Mouse (Mus musculus) hindbrain, embryonic 12.5 days (tissue): Measurements from ENCODE around the gene Acpp. TPM values are rescaled to one million over a fixed set of nuclear protein-coding genes. Genes with fewer than 3 reads are reported as not detected.

Experiments
- ATAC-seq: fragments of 200-750 bp; cut with Nextera tagmentation; 2 replicates; pipeline ENCODE4 v1.8.0; 2017; ENCODE audit warnings: moderate TSS enrichment; ENCODE audit not compliant: low FRiP score
- H3K27ac ChIP-seq: fragments of 300-500 bp; sonication (generic); 2 replicates; pipeline ENCODE4 v1.5.1; 2016; ENCODE audit warnings: mild to moderate bottlenecking
- H3K27me3 ChIP-seq: fragments of 300-500 bp; sonication (generic); 2 replicates; pipeline ENCODE4 v1.6.1; 2016; ENCODE audit warnings: mild to moderate bottlenecking
- H3K36me3 ChIP-seq: fragments of 300-500 bp; sonication (generic); 2 replicates; pipeline ENCODE4 v1.6.1; 2016; ENCODE audit warnings: mild to moderate bottlenecking
- H3K4me1 ChIP-seq: fragments of 300-500 bp; sonication (generic); 2 replicates; pipeline ENCODE4 v1.6.1; 2016
- H3K4me2 ChIP-seq: fragments of 300-500 bp; sonication (generic); replicated peaks from 2 replicates; pipeline ENCODE4 v1.6.1; 2016; ENCODE audit warnings: mild to moderate bottlenecking
- H3K4me3 ChIP-seq: fragments of 300-500 bp; sonication (generic); 2 replicates; pipeline ENCODE4 v1.5.1; 2016; ENCODE audit warnings: mild to moderate bottlenecking
- H3K9ac ChIP-seq: fragments of 300-500 bp; sonication (generic); 2 replicates; pipeline ENCODE4 v1.6.1; 2016; ENCODE audit warnings: mild to moderate bottlenecking, moderate library complexity
- H3K9me3 ChIP-seq: fragments of 300-500 bp; sonication (generic); replicated peaks from 2 replicates; pipeline ENCODE4 v1.6.1; 2016; ENCODE audit warnings: mild to moderate bottlenecking
- WGBS: fragments of 180-500 bp; shearing (Covaris S2); methylation state at CpG from one replicate; pipeline ENCODE4 v1.1.7; 2016; 5-methylcytosine and 5-hydroxymethylcytosine counted together
- polyA plus RNA-seq: library from polyadenylated mRNA; unstranded; fragments of >200 nt; fragmentation: Nextera tagmentation; extraction: Ambion mirVana; gene quantifications from 2 replicates; pipeline ENCODE4 v1.2.1, GENCODE M21; 2016

Acpp gene
- polyA plus RNA-seq, 1 experiment from 2014 or later = 0.58 TPM

- Histone ChIP-seq H3K4me3 (peak within 1 kb of the TSS; percentile 68), H3K4me1 (peaks cover 17% of the 10 kb centered on the region), H3K27ac (peak within 1 kb of the TSS; percentile 83), H3K36me3 (no peaks in the 10 kb centered on the region), H3K4me2 (peak within 1 kb of the TSS; percentile 65), H3K27me3 (no peaks in the 10 kb centered on the region), H3K9me3 (no peaks in the 10 kb centered on the region), H3K9ac (peak within 1 kb of the TSS; percentile 92)
- WGBS = 1% methylated on average over 49 of the region's 60 CpGs
- ATAC-seq = peak; percentile 98
Observed at GRCm38 (mm10) chr9:104262823-104263352, 74.7 kb downstream of the Acpp start, which contains the start of gene Dnajc13. TSS of gene Dnajc13 (minus strand) at chr9:104262930.

DNA sequence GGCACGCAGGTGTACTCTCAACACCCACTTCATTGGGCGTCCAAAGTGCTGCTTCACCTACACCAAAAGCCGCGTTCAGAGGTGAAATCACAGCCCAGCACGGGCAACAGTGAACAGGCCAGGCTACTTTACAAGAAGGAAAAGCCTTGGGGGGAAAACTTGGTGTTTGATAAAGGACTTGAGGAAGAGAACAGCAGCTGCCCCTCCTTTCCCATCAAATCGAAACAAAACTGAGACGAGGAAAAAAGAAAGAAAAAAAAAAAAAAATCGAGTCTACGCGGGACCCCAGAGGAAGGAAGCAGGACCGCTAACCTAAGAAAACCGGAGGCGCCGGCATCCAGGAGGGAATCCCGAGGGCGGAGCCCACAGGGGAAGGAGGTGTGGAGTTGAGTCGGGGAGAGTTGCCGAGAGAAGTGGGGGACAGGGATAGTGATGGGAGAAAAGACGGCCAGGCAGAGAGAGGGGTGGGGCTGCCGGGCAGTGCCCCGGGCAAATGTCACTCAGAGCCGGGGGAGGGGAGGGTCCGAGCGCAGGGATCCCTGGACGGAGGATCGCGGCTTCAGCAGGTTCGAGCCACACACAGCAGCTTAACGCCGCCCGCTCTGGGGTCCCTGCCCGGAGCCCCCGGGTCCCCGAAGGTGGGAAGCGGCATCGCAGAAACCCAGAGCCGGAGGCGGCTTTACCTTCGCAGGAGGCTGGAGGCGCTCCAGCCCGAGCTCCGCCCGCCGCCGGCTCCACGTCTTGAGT lies 75.4 kb downstream of the Acpp start:
- Histone ChIP-seq H3K27ac (peak overlapping the region; percentile 83), H3K9ac (peak overlapping the region; percentile 92), H3K4me3 (peak overlapping the region; percentile 68), H3K27me3 (no peaks in the 10 kb centered on the region), H3K4me1 (peaks cover 19% of the 10 kb centered on the region), H3K4me2 (peak overlapping the region; percentile 65), H3K9me3 (no peaks in the 10 kb centered on the region), H3K36me3 (no peaks in the 10 kb centered on the region)
- peak; percentile 72 for ATAC-seq
- WGBS = under 1% methylated on average over 45 of the region's 46 CpGs

GRCm38 (mm10) chr9:104260306-104260705 lies 77.2 kb downstream of the Acpp start:
- H3K9ac ChIP-seq = no peak overlapping the region
- no peak overlapping the region for H3K4me3 ChIP-seq
- H3K9me3 ChIP-seq = no peaks in the 10 kb centered on the region
- 70% methylated on average over 4 of the region's 4 CpGs for WGBS
- H3K36me3 ChIP-seq = no peaks in the 10 kb centered on the region
- H3K4me1 ChIP-seq = peaks cover 21% of the 10 kb centered on the region
- H3K27me3 ChIP-seq = no peaks in the 10 kb centered on the region
- H3K27ac ChIP-seq = no peak overlapping the region
- 0 out of 2 replicates have a peak overlapping the region, but pooled peaks have one; percentile 1 for H3K4me2 ChIP-seq
- ATAC-seq = no peak

DNA sequence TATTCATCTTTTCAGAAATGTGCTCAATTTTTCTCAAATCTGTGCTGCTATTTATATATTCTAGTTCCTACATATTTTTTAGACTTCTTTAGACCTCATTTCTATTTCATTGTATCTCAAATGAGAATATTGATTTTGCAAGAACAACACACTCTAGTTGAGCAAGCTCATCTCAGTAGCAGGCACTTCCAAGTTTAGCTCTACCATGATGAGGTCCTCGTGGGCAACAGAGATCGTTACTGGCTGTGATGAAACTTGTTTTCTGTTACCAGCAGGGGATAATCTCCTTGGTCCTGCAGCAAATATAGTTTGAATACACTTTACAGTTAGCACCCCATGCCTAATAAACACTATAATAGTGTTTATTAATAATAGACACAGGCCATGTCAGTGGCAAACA lies 81.5 kb downstream of the Acpp start:
- Histone ChIP-seq H3K4me2 (no peak overlapping the region), H3K4me1 (peaks cover 14% of the 10 kb centered on the region), H3K36me3 (no peaks in the 10 kb centered on the region), H3K4me3 (no peak overlapping the region), H3K27me3 (no peaks in the 10 kb centered on the region), H3K9ac (no peak overlapping the region), H3K27ac (no peak overlapping the region), H3K9me3 (no peaks in the 10 kb centered on the region)
- WGBS = 71% methylated on average over 2 of the region's 2 CpGs
- ATAC-seq = no peak

GRCm38 (mm10) chr9:104254408-104255180 lies 83.0 kb downstream of the Acpp start:
- no peak for ATAC-seq
- Histone ChIP-seq H3K27ac (no peak overlapping the region), H3K9ac (no peak overlapping the region), H3K27me3 (no peaks in the 10 kb centered on the region), H3K4me3 (no peak overlapping the region), H3K4me2 (no peak overlapping the region), H3K36me3 (no peaks in the 10 kb centered on the region), H3K9me3 (no peaks in the 10 kb centered on the region), H3K4me1 (peaks cover 4% of the 10 kb centered on the region; the same call in 1 of the 2 replicates)
- WGBS = 76% methylated on average over 9 of the region's 9 CpGs

DNA sequence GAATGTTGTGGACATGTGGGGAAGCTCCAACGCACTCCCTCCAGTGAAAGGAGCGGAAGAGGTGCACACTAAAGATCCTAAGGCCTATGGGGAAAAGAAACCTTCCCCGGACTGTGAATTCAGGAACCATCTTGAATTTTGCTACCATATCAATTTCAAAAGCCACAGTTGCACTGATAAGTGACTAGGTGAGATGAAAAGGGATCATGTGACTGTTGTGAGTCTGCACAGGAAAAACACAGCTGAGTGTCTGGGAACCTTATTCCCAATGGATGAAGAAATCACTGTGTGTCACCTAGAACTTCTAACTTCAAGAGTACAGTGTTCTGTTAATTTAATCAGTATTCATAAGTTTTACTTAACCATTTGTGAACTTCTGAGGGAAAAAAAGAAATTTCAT lies 84.9 kb downstream of the Acpp start:
- no peak for ATAC-seq
- no peak overlapping the region for H3K4me2 ChIP-seq
- no peak overlapping the region for H3K4me3 ChIP-seq
- H3K27me3 ChIP-seq = no peaks in the 10 kb centered on the region
- H3K27ac ChIP-seq = no peak overlapping the region
- no peak overlapping the region for H3K9ac ChIP-seq
- peaks cover 4% of the 10 kb centered on the region; the same call in 1 of the 2 replicates for H3K4me1 ChIP-seq
- no peaks in the 10 kb centered on the region for H3K9me3 ChIP-seq
- 88% methylated on average over 3 of the region's 3 CpGs for WGBS
- no peaks in the 10 kb centered on the region for H3K36me3 ChIP-seq

DNA sequence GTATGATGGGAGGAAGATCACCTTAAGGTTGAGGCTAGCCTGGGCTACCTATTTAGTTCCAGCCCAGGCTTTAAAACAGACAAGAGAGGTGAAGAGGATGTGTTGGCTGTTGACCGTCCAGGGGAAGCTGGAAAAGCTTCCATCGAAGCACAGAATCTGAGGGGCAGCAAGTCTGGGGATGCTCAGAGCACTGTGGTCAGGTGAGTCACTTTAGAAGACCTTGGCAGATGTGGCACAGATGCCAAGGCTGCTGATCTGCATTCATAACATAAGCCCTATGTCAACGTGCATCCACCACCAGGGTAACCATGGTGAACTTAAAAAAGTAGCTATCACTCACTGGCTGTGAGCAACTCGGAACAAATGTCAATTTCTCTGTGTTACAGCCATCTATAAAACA lies 85.9 kb downstream of the Acpp start:
- Histone ChIP-seq H3K27ac (no peak overlapping the region), H3K36me3 (peaks cover 3% of the 10 kb centered on the region; the same call in 1 of the 2 replicates), H3K4me1 (no peaks in the 10 kb centered on the region), H3K9ac (no peak overlapping the region), H3K9me3 (no peaks in the 10 kb centered on the region), H3K4me3 (no peak overlapping the region), H3K4me2 (no peak overlapping the region), H3K27me3 (no peaks in the 10 kb centered on the region)
- 85% methylated on average over 4 of the region's 4 CpGs for WGBS
- ATAC-seq = no peak

DNA sequence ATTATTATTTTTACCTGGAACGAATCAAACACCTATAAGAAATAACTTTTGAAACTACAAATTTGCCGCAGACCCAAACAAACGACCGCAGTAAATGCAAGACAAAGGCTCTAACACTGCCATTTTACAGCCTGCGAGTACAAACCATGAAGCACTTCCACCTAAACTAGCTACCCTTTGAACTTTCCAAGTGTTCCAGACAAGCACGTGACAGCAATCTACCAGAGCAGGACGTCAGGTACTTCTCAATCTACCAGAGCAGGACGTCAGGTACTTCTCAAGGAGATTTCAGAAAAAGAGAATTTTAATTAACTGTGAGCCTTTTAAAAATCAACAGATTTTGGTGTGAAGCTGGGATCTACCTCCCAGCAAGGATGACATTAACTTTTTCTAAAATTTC lies 86.4 kb downstream of the Acpp start:
- no peak for ATAC-seq
- Histone ChIP-seq H3K27ac (no peak overlapping the region), H3K36me3 (peaks cover 9% of the 10 kb centered on the region; the same call in 1 of the 2 replicates), H3K9ac (no peak overlapping the region), H3K4me1 (no peaks in the 10 kb centered on the region), H3K4me3 (no peak overlapping the region), H3K4me2 (no peak overlapping the region), H3K9me3 (no peaks in the 10 kb centered on the region), H3K27me3 (no peaks in the 10 kb centered on the region)
- 91% methylated on average over 8 of the region's 8 CpGs for WGBS

DNA sequence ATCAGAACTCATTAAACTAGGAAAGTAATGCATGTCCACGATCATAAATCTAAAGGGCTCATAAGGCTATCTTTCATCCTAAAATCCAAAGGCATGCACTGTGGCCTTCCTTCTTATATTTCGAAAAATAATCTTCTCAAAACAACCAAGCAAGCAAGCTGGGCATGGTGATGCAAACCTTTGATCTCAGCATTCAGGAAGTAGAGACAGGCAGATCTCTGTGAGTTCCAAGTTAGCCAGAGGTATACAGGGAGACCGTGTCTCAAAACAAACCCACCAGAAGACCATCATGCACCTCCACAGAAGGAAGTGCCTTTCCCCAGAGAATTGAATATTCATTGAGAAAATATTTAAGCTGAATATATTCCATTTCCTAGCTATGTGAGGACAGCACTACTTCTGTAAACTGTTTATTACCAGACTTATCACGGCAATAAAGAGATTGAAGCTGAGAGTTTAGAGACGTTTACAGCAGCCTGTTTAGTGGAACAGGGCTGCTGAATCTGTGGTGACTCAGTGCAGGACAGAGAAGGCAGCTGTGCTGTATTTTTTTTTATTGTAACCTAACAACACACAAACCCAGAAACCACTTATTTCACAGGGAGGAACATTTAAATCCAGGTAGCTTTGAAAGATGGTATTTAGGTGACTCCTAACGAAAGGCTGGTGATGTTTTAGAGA lies 90.1 kb downstream of the Acpp start:
- 84% methylated on average over 6 of the region's 6 CpGs for WGBS
- H3K4me2 ChIP-seq = no peak overlapping the region
- no peaks in the 10 kb centered on the region for H3K27me3 ChIP-seq
- H3K9ac ChIP-seq = no peak overlapping the region
- H3K9me3 ChIP-seq = no peaks in the 10 kb centered on the region
- no peak for ATAC-seq
- H3K4me1 ChIP-seq = no peaks in the 10 kb centered on the region
- H3K4me3 ChIP-seq = no peak overlapping the region
- no peak overlapping the region for H3K27ac ChIP-seq
- peaks cover 18% of the 10 kb centered on the region; the same call in 1 of the 2 replicates for H3K36me3 ChIP-seq

DNA sequence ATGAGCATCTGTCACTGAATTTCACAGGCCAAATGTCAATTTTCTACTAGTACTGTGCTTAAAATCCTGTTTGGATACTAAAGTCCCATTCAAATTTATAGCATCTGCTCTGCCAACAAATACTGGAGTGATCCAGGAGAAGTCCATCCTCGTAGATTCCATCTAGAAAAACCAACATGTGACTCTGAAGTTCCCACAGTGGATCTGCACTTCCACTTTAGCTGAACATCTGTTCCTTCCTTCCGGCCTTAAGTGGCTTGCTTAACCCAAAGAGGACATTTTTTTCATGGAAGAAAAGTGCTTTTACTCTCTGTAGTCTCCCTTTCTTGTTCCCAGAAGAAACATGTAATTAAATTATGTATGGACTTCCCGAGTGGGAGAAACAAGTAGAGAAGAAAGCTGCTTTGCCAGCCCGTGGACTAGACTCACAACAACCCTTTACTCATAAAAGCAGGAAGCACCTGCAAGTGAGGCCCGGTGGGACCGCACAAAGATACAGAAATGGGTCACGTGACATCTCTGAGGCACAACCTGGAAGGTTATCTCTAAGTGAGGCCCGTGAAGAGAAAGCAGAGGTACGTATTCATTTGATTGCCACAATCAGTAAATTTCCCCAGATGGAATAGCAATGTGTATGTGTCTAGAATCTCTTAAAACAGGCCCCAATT lies 93.6 kb downstream of the Acpp start:
- WGBS = 90% methylated on average over 9 of the region's 9 CpGs
- H3K9ac ChIP-seq = no peak overlapping the region
- H3K4me2 ChIP-seq = no peak overlapping the region
- H3K36me3 ChIP-seq = peaks cover 27% of the 10 kb centered on the region
- H3K27me3 ChIP-seq = no peaks in the 10 kb centered on the region
- H3K4me1 ChIP-seq = no peaks in the 10 kb centered on the region
- no peak overlapping the region for H3K27ac ChIP-seq
- H3K9me3 ChIP-seq = no peaks in the 10 kb centered on the region
- H3K4me3 ChIP-seq = no peak overlapping the region
- no peak for ATAC-seq

GRCm38 (mm10) chr9:104240146-104240545 lies 97.4 kb downstream of the Acpp start:
- no peak for ATAC-seq
- Histone ChIP-seq H3K4me2 (no peak overlapping the region), H3K9ac (no peak overlapping the region), H3K9me3 (no peaks in the 10 kb centered on the region), H3K36me3 (peaks cover 39% of the 10 kb centered on the region), H3K4me3 (no peak overlapping the region), H3K27me3 (no peaks in the 10 kb centered on the region), H3K27ac (no peak overlapping the region), H3K4me1 (no peaks in the 10 kb centered on the region)
- WGBS = 91% methylated on average over 7 of the region's 7 CpGs
